Mouse (Mus musculus) ES-E14 (cell line): ENCODE data around the gene Muc20. TPM values are rescaled to one million over a fixed set of nuclear protein-coding genes. Genes with fewer than 3 reads are reported as not detected.

Experiments used
- DNase-seq: peaks from one replicate; pipeline ENCODE4 v3.0.0-alpha.2; 2013; ENCODE audit warnings: low read depth, low spot score
- H3K27ac ChIP-seq: 2 replicates; pipeline ENCODE4 v1.5.1; 2012; ENCODE audit warnings: low read depth, mild to moderate bottlenecking, low read length, moderate library complexity, mixed read lengths; ENCODE audit not compliant: poor library complexity, insufficient read depth, severe bottlenecking
- H3K36me3 ChIP-seq: 2 replicates; pipeline ENCODE4 v1.6.1; 2012; ENCODE audit warnings: mild to moderate bottlenecking, low read length, moderate library complexity, mixed read lengths; ENCODE audit not compliant: control insufficient read depth, poor library complexity, insufficient read depth, severe bottlenecking
- H3K4me1 ChIP-seq, 2 experiments: fragments of 150-350 bp in 1 of 2; sonication (generic) in 1 of 2; 2 replicates each; pipeline ENCODE4 v1.6.1; 2012; ENCODE audit warnings: low read length in 2 of 2, mild to moderate bottlenecking in 1 of 2, mixed read lengths in 1 of 2; ENCODE audit not compliant: control insufficient read depth in 2 of 2, insufficient read depth in 2 of 2, poor library complexity in 1 of 2
- H3K4me3 ChIP-seq, 2 experiments: fragments of 150-350 bp in 1 of 2; sonication (generic) in 1 of 2; 2 replicates each; pipeline ENCODE4 v1.5.1; 2012; ENCODE audit warnings: low read length in 2 of 2, low read depth in 1 of 2, mild to moderate bottlenecking in 1 of 2, mixed read lengths in 1 of 2; ENCODE audit not compliant: insufficient read depth in 1 of 2, poor library complexity in 1 of 2, severe bottlenecking in 1 of 2
- H3K9ac ChIP-seq: 2 replicates; pipeline ENCODE4 v1.6.1; 2012; ENCODE audit warnings: low read depth, mild to moderate bottlenecking, low read length, mixed read lengths; ENCODE audit not compliant: poor library complexity, insufficient read depth, severe bottlenecking
- H3K9me3 ChIP-seq: fragments of 150-350 bp; sonication (generic); 2 replicates; pipeline ENCODE4 v1.6.1; 2012; ENCODE audit warnings: low read depth, mild to moderate bottlenecking, low read length; ENCODE audit not compliant: control insufficient read depth, insufficient read depth
- CHD2 ChIP-seq: IDR thresholded peaks from 2 replicates; pipeline ENCODE4 v1.6.1; 2014; ENCODE audit warnings: mild to moderate bottlenecking, low read depth, low read length, inconsistent platforms
- HCFC1 ChIP-seq: IDR thresholded peaks from 2 replicates; pipeline ENCODE4 v1.6.1; 2012; ENCODE audit warnings: low read length, inconsistent platforms, borderline replicate concordance; ENCODE audit not compliant: insufficient read depth
- MAFK ChIP-seq: IDR thresholded peaks from 2 replicates; pipeline ENCODE4 v1.6.1; 2014; ENCODE audit warnings: mild to moderate bottlenecking, low read depth, low read length, inconsistent platforms; ENCODE audit not compliant: insufficient read depth
- ZC3H11A ChIP-seq: IDR thresholded peaks from 2 replicates; pipeline ENCODE4 v1.6.1; 2012; ENCODE audit warnings: low read depth, mild to moderate bottlenecking, inconsistent platforms, low read length, borderline replicate concordance
- ZNF384 ChIP-seq: IDR thresholded peaks from 2 replicates; pipeline ENCODE4 v1.6.1; 2012; ENCODE audit warnings: low read depth, low read length, inconsistent platforms
- in situ Hi-C, 2 experiments: fragments of 600-800 bp; cut with MboI; formaldehyde crosslinking; loops; one replicate each; pipeline ENCODE4 v1.15.1; 2025; ENCODE audit warnings: low sequenced_read_pairs in 2 of 2, inconsistent platforms in 1 of 2; ENCODE audit not compliant: unreplicated experiment in 2 of 2
- total RNA-seq: library from RNA; depleted of rRNA; stranded (reverse); fragments of 300-350 nt; gene quantifications from 2 replicates; pipeline ENCODE4 v1.2.3, GENCODE M21; 2012

Gene Muc20
- total RNA-seq, 1 experiment = not detected

DNA sequence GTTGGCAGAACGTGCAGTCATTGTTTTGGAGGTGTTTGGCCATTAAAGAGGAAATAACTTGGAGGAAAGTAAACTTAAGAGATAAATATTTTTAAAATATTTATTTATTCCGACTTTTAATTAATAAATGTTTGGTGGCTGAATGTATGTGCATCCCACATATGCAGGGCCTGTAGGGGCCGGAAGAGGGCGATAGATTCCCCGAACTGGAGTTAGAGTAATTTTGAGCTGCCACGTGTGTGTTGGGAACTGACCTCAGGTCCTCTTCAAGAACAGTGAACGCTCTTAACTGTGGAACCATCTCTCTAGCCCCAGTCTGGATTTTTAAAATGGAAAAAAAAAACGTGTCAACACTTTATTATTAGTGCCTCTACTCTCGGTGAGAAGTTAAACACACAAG is 16.1 kb upstream of the Muc20 start:
- H3K9ac ChIP-seq = peak overlapping the region; percentile 62; the same call in 1 of the 2 replicates
- H3K4me1 ChIP-seq = peaks cover 6 to 16% of the 10 kb centered on the region in 2 experiments
- no peaks in the 10 kb centered on the region for H3K9me3 ChIP-seq
- no peak for TF ChIP-seq MAFK
- no peak for TF ChIP-seq ZC3H11A
- no peak for TF ChIP-seq ZNF384
- TF ChIP-seq HCFC1 = no peak
- TF ChIP-seq CHD2 = no peak
- DNase-seq = no peak
- H3K4me3 ChIP-seq = peak overlapping the region in 1 of 2 experiments; percentile 34; a peak in 1 of 4 replicates
- H3K36me3 ChIP-seq = no peaks in the 10 kb centered on the region
- no peak overlapping the region for H3K27ac ChIP-seq
- in situ Hi-C loops = no loop called here

GRCm38 (mm10) chr16:32812888-32813361 is 15.7 kb upstream of the Muc20 start:
- Histone ChIP-seq H3K9ac (peak overlapping the region; percentile 62; the same call in 1 of the 2 replicates), H3K4me1 (peaks cover 6 to 16% of the 10 kb centered on the region in 2 experiments), H3K27ac (no peak overlapping the region), H3K36me3 (no peaks in the 10 kb centered on the region), H3K9me3 (no peaks in the 10 kb centered on the region), H3K4me3 (peak overlapping the region in 1 of 2 experiments; percentile 34; a peak in 2 of 4 replicates)
- in situ Hi-C loops = no loop called here
- TF ChIP-seq ZNF384 = no peak
- peak; percentile 94 for TF ChIP-seq ZC3H11A
- peak; percentile 89 for DNase-seq

GRCm38 (mm10) chr16:32810321-32810720 is 13.1 kb upstream of the Muc20 start, which contains the start of gene Smbd1:
Smbd1 (minus strand) TSS chr16:32810477.
- Histone ChIP-seq H3K36me3 (no peaks in the 10 kb centered on the region), H3K4me3 (no peak within 1 kb of the TSS), H3K9me3 (no peaks in the 10 kb centered on the region), H3K9ac (no peak within 1 kb of the TSS), H3K4me1 (peaks cover 4 to 27% of the 10 kb centered on the region in 2 experiments), H3K27ac (no peak within 1 kb of the TSS)
- TF ChIP-seq ZC3H11A (no peak), CHD2 (no peak), MAFK (no peak), HCFC1 (no peak), ZNF384 (no peak)
- DNase-seq = no peak
- in situ Hi-C loops = no loop called here

GRCm38 (mm10) chr16:32807408-32808185 is 10.4 kb upstream of the Muc20 start:
- no peak for TF ChIP-seq CHD2
- TF ChIP-seq HCFC1 = no peak
- TF ChIP-seq ZC3H11A = no peak
- no peak for TF ChIP-seq ZNF384
- TF ChIP-seq MAFK = no peak
- peaks cover 0 to 19% of the 10 kb centered on the region in 2 experiments; a peak in 2 of 4 replicates for H3K4me1 ChIP-seq
- in situ Hi-C loops = no loop called here
- H3K27ac ChIP-seq = no peak overlapping the region; the same call in 1 of the 2 replicates
- no peak for DNase-seq
- H3K36me3 ChIP-seq = no peaks in the 10 kb centered on the region
- H3K9ac ChIP-seq = no peak overlapping the region
- no peaks in the 10 kb centered on the region for H3K9me3 ChIP-seq
- H3K4me3 ChIP-seq = no peak overlapping the region
